Mouse (Mus musculus): ENCODE measurements around the gene Cfap61. TPM values are rescaled to one million over a fixed set of nuclear protein-coding genes. Genes with fewer than 3 reads are reported as not detected.
A peak's percentile ranks its signal among the peaks of the same experiment; 100 is the strongest.

Cfap61 gene
- not detected in 2 replicates for polyA plus RNA-seq (2012; rRNA removed)

GRCm38 (mm10) chr2:145934339-145935231, at the start of gene Cfap61, which contains the start of gene Crnkl1:
Gene Cfap61 (plus strand): TSS chr2:145934784.
Gene Crnkl1 (minus strand): TSS chr2:145935014.
- under 1% methylated on average over 61 of the region's 61 CpGs for WGBS
- Histone ChIP-seq H3K4me1 (ENCODE audit: control insufficient read depth, insufficient read depth, insufficient read length, low read length) (peaks cover 3% of the 10 kb centered on the region; the same call in 1 of the 2 replicates), H3K36me3 (ENCODE audit: control insufficient read depth, insufficient read depth, low read length) (peaks cover 9% of the 10 kb centered on the region), H3K27ac (ENCODE audit: insufficient read depth, low read depth, low read length) (0 out of 2 replicates have a peak within 1 kb of the TSS, but pooled peaks have one; percentile 18), H3K27me3 (ENCODE audit: control insufficient read depth, insufficient read depth, low read length) (no peaks in the 10 kb centered on the region; the same call in 1 of the 2 replicates), H3K4me3 (ENCODE audit: low read depth, low read length) (peak within 1 kb of the TSS; percentile 96)
- peak; percentile 66 for TF ChIP-seq POLR2A (IDR thresholded peaks at IDR 0.05; ENCODE audit: low read depth, low read length)
- no peak for TF ChIP-seq CTCF (IDR thresholded peaks at IDR 0.05; ENCODE audit: extremely low read depth, insufficient read length, insufficient replicate concordance, low read depth, low read length)

DNA sequence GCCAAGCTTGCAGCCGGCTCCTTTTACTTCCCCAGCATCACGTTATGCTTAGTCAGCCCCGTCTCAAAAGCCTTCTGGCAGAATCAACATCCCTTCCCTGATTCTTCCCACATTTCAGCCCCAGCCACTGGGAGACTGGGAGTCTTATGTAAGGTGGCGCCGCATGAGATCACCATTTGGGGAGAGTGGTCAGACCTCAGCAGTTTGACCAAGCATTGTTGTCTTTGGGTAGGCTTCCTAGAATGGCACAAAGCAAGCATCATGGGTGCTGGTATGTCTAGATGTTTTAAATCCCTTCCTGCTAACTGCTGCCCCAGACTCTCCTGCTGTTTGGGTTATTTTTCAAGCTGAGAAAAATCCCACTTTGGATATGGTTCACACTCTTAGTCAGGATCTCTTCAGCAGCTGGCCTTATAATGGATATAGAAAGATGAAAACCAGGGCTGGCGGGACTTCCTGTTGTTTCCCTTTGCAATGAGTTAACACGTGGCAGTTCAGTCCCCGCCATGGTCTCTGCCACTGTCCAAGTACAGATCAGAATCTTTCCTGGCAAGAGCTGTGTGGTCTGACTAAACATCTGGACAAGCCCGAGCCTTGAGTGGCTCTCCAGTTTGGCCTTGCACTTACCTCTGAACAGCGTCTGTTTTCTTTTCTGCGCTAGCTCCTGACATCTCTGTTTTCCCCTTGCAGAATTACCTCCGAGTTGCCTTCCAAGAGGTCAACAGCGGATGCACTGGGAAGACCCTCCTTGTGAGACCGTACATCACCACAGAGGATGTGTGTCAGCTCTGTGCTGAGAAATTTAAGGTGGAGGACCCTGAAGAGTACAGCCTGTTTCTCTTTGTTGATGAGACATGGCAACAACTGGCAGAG, 49.4 kb upstream of the Cfap61 start:
- H3K27ac ChIP-seq (ENCODE audit: insufficient read depth, low read depth, low read length) = peak overlapping the region; percentile 79
- TF ChIP-seq CTCF (IDR thresholded peaks at IDR 0.05; ENCODE audit: extremely low read depth, insufficient read length, insufficient replicate concordance, low read depth, low read length) (no peak), POLR2A (IDR thresholded peaks at IDR 0.05; ENCODE audit: low read depth, low read length) (no peak)
- H3K36me3 ChIP-seq (ENCODE audit: control insufficient read depth, insufficient read depth, low read length) = peaks cover 59% of the 10 kb centered on the region
- no peaks in the 10 kb centered on the region for H3K27me3 ChIP-seq (ENCODE audit: control insufficient read depth, insufficient read depth, low read length)
- H3K4me3 ChIP-seq (ENCODE audit: low read depth, low read length) = no peak overlapping the region
- H3K4me1 ChIP-seq (ENCODE audit: control insufficient read depth, insufficient read depth, insufficient read length, low read length) = peaks cover 2% of the 10 kb centered on the region
- WGBS = 81% methylated on average over 14 of the region's 14 CpGs

DNA sequence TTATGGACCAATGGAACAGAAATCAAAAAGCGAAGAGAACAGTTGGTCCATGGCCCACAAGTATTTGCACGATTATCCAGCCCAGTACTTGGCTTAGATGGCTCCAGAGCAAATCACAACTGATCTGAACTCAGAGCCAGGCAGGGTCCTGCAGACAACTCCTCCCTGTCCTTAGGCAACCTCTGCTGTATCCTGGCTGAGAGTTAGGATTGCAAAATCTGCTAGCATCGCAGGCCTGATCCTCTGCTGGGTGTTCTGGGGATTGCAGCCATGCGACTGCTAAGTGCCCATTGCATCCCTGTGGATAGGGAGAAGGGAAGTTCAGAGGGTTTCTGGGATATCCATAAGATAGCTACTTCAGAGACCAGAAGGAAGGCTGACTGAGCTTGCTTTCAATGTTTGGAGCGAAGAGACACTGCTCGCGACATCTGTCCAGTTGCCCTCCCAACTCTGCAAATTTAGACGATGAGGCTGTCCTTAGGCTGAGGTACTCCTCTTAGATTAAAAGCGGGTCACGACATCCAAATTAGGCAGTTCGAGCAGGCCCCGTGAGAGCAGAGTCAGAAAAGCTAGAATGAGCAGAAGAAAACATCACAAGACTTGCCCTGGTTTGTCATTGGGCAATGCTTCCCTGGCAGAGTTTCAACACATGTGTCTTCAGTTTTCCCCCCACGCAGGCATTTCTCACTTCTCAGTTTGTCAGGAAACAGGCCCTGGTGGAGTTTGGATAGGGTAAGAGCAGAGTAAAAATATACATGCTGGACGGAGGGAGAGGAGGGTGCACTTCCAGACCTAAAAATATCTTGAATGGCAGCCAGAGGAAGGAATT, 46.4 kb upstream of the Cfap61 start:
- WGBS = 70% methylated on average over 14 of the region's 14 CpGs
- H3K36me3 ChIP-seq (ENCODE audit: control insufficient read depth, insufficient read depth, low read length) = peaks cover 42% of the 10 kb centered on the region
- H3K27me3 ChIP-seq (ENCODE audit: control insufficient read depth, insufficient read depth, low read length) = no peaks in the 10 kb centered on the region
- H3K27ac ChIP-seq (ENCODE audit: insufficient read depth, low read depth, low read length) = peak overlapping the region; percentile 79
- H3K4me1 ChIP-seq (ENCODE audit: control insufficient read depth, insufficient read depth, insufficient read length, low read length) = no peaks in the 10 kb centered on the region; the same call in none of the 2 replicates
- H3K4me3 ChIP-seq (ENCODE audit: low read depth, low read length) = no peak overlapping the region
- TF ChIP-seq POLR2A (IDR thresholded peaks at IDR 0.05; ENCODE audit: low read depth, low read length) (no peak), CTCF (IDR thresholded peaks at IDR 0.05; ENCODE audit: extremely low read depth, insufficient read length, insufficient replicate concordance, low read depth, low read length) (peak; percentile 28; the same call in 1 of the 2 replicates)

- Histone ChIP-seq H3K4me1 (ENCODE audit: control insufficient read depth, insufficient read depth, insufficient read length, low read length) (no peaks in the 10 kb centered on the region; the same call in 1 of the 2 replicates), H3K4me3 (ENCODE audit: low read depth, low read length) (no peak overlapping the region), H3K36me3 (ENCODE audit: control insufficient read depth, insufficient read depth, low read length) (peaks cover 35% of the 10 kb centered on the region), H3K27ac (ENCODE audit: insufficient read depth, low read depth, low read length) (peak overlapping the region; percentile 74), H3K27me3 (ENCODE audit: control insufficient read depth, insufficient read depth, low read length) (no peaks in the 10 kb centered on the region)
- 69% methylated on average over 6 of the region's 6 CpGs for WGBS
- TF ChIP-seq CTCF (IDR thresholded peaks at IDR 0.05; ENCODE audit: extremely low read depth, insufficient read length, insufficient replicate concordance, low read depth, low read length) (no peak), POLR2A (IDR thresholded peaks at IDR 0.05; ENCODE audit: low read depth, low read length) (no peak)
Measured at GRCm38 (mm10) chr2:145888766-145889480, 45.7 kb upstream of the Cfap61 start.

GRCm38 (mm10) chr2:145890571-145890970, 44.0 kb upstream of the Cfap61 start:
- no peak for TF ChIP-seq POLR2A (IDR thresholded peaks at IDR 0.05; ENCODE audit: low read depth, low read length)
- no peak for TF ChIP-seq CTCF (IDR thresholded peaks at IDR 0.05; ENCODE audit: extremely low read depth, insufficient read length, insufficient replicate concordance, low read depth, low read length)
- Histone ChIP-seq H3K4me3 (ENCODE audit: low read depth, low read length) (no peak overlapping the region), H3K36me3 (ENCODE audit: control insufficient read depth, insufficient read depth, low read length) (peaks cover 19% of the 10 kb centered on the region), H3K4me1 (ENCODE audit: control insufficient read depth, insufficient read depth, insufficient read length, low read length) (no peaks in the 10 kb centered on the region; the same call in 1 of the 2 replicates), H3K27ac (ENCODE audit: insufficient read depth, low read depth, low read length) (no peak overlapping the region), H3K27me3 (ENCODE audit: control insufficient read depth, insufficient read depth, low read length) (no peaks in the 10 kb centered on the region)
- 76% methylated on average over 2 of the region's 2 CpGs for WGBS

DNA sequence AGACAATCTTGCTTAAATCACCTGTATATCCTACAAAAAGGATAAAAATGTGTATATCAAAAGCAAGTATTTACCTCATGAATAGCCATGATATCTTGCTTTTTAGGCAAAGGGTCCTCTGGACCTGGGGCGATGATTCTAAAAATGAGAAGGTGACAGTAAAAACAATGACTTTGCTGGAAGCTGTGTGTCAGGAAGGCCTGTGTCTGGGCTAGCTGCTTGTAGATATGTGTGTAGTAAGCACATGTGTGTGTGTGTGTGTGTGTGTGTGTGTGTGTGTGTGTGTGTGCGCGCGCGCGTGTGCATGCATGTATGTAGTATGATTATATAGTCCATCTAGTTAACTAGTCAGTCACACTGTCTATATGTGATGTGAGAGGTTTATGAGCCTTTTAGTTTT, 40.8 kb upstream of the Cfap61 start:
- H3K27me3 ChIP-seq (ENCODE audit: control insufficient read depth, insufficient read depth, low read length) = no peaks in the 10 kb centered on the region
- WGBS = 96% methylated on average over 6 of the region's 6 CpGs
- no peak overlapping the region for H3K4me3 ChIP-seq (ENCODE audit: low read depth, low read length)
- TF ChIP-seq CTCF (IDR thresholded peaks at IDR 0.05; ENCODE audit: extremely low read depth, insufficient read length, insufficient replicate concordance, low read depth, low read length) = no peak
- TF ChIP-seq POLR2A (IDR thresholded peaks at IDR 0.05; ENCODE audit: low read depth, low read length) = no peak
- H3K27ac ChIP-seq (ENCODE audit: insufficient read depth, low read depth, low read length) = no peak overlapping the region
- H3K36me3 ChIP-seq (ENCODE audit: control insufficient read depth, insufficient read depth, low read length) = no peaks in the 10 kb centered on the region
- H3K4me1 ChIP-seq (ENCODE audit: control insufficient read depth, insufficient read depth, insufficient read length, low read length) = no peaks in the 10 kb centered on the region
